Mouse (Mus musculus): ENCODE measurements around the gene Fam206a.

Gene Fam206a

DNA sequence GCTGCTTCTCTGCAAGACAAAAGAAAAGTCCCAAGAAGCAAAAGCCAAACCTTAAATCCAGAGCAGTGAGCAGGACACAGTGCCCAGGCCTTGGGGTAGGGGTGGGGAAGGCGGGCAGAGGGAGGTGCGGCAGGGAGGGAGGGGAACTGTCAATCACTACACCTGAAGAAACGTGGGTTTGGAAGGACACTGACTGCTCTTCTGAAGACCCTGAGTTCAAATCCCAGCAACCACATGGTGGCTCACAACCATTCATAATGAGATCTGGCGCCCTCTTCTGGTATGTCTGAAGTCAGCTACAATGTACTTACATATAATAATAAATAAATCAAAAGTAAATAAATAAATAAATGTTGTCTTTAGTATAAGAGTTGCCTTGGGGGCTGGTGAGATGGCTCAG is 42.8 kb downstream of the Fam206a start:
- CTCF ChIA-PET: interaction anchor here (0.6 kb wide), 1 partner anchor 17 kb away, joined by 3 read pairs; no protein-coding TSS in a partner anchor

GRCm38 (mm10) chr4:56845896-56846533 is 43.9 kb downstream of the Fam206a start:
- CTCF ChIA-PET: interaction anchor here (0.6 kb wide), 2 partner anchors 20 to 61 kb away, joined by 3 to 8 read pairs; no protein-coding TSS in a partner anchor

DNA sequence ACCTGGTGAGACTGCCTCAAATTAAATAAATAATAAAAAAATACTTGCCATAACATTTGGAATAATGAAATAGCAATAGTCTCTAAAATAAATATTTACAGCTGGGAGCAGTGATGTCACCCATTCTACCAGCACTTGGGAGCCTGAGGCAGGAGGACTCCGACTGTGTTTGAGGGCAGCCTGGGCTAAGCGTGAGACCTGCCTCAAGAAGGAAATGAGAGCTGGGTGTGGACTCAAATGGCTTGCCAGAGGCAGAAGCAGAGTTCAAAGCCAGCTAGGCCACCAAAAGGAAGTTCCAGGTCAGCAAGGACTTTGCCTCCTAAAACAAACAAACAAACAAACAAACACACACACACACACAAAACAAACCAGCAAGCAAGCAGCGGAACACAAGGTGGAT is 45.3 kb downstream of the Fam206a start:
- CTCF ChIA-PET: no interaction called here

GRCm38 (mm10) chr4:56848044-56848443 is 45.9 kb downstream of the Fam206a start:
- CTCF ChIA-PET: no interaction called here

DNA sequence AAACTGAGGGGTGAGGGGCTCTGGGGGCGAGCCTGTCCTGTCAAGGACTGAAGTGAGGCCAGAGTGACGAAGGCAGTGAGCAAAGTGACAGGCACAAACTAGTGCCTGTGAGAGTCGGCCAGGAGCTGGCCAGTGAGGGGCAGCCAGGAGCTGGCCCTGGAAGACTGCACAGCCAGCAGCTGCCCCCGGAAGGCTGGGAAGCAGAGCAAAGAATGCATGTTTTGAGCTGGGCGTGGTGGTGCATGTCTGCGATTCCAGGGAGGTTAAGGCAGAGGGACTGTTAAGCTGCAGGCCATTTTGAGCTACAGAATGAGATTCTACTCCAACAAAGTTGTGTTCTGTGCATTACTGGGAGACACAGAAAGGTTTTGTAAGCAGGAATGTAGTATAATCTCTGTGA is 48.6 kb downstream of the Fam206a start:
- CTCF ChIA-PET: no interaction called here

GRCm38 (mm10) chr4:56855935-56856334 is 53.8 kb downstream of the Fam206a start:
- CTCF ChIA-PET: no interaction called here

DNA sequence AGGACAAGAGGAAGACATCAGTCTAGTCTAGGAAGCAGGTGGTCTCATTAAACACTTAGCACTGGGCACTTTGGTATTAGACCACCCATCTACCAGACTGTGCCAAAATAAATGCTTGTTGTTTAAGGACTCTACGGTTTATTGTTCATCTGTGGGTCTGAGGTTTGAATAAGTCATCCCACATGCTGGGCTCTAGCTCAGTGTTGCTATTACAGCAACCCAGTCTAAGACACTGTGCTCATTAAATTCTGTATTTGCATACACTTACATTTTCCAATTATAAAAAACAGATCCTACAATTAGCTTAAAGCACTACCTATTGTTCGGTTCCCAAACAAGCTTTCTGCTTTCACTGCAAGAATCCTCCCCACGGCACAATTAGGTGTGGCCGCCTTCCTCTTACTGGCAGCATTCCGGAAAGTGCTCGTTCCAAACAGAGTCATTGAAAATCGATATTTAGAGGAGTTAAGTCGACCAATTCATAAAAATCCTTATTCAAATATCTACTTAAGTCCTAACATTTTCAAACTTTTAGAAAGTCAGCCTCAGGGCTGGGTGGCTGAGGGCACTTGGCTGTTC is 54.3 kb downstream of the Fam206a start:
- CTCF ChIA-PET: no interaction called here

DNA sequence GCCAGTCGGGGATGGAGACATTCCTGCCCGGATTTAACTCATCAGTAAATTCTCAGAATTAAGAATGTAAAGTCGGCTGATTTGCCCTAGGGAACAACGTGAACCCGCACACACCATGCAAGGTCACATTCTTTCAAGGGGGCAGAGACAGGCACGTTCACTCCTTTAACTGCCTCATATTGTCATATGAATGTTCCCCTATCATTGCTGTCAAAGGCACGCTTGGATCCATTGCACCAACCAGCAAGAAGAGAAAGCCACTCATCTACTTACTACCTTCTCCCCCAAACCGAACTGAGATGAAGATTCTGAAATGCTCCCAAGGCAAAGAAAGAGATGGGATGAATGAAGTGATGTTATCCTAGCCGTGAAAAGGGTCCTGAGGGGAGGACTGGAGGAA is 56.6 kb downstream of the Fam206a start:
- CTCF ChIA-PET: no interaction called here

Measured in spleen, embryonic (tissue).